Mouse (Mus musculus): Measurements from ENCODE around the gene Ly86.

Ly86 gene

DNA sequence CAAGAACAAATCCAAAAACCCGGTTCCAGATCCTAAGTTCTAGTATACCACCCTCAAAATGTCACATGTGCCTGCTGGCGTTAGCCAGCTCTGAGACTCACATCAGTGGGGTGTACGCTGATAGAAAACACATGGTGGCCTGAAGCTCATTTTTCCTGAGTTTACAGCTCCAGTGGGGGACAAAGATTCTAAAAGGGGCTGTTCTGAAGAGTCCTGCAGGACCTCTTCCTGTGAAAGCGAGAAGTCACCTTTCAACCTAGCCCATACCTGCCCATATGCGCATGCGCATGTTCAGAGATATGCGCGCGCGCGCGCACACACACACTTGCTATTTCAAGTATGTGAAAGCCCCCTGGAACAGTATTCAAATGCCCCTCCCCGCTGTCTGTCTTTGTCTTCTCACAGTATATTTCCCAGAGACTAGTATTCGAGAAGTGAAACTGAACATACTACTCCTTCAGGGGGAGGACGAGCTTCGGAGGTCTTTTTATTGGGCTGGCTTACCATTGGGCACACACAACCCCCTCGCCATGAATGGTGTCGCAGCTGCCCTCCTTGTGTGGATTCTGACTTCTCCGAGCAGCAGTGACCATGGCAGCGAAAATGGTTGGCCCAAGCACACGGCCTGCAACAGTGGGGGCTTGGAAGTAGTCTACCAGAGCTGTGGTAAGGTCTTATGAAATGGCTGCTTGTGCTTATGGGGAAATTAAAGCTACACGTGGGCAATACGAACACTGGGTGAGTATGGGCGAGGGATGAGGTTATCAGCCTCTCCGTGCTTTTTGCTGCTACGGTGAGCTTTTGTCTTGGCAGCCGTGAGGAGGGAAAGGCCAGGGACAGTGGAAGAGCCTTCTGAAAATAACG lies at the start of gene Ly86:
Gene Ly86, plus strand, starts transcription at position 300 of the 864 bp plus-strand sequence.
- no peak for DNase-seq

DNA sequence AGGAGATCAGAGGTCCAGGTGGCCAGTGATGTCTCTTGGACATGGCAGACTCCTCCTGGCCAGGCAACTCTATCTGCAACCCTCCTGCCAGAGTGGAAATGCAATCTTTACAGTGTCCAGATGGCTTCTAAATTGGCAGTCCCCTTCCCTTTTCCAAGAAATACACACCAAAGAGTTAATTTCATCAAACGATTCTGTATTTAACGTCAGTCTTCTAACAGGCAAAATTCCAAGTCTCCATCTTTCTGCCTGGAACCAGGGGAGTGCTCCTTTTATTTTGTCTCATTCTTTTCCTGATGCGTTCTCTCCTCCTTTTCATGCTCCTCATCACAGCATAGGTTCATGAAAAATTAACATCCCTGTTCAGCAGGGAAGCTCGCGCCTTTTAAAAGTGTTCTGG lies 47.1 kb upstream of the Ly86 start:
- DNase-seq, result no peak

GRCm38 (mm10) chr13:37298856-37299255 lies 46.2 kb upstream of the Ly86 start:
- DNase-seq, result no peak

DNA sequence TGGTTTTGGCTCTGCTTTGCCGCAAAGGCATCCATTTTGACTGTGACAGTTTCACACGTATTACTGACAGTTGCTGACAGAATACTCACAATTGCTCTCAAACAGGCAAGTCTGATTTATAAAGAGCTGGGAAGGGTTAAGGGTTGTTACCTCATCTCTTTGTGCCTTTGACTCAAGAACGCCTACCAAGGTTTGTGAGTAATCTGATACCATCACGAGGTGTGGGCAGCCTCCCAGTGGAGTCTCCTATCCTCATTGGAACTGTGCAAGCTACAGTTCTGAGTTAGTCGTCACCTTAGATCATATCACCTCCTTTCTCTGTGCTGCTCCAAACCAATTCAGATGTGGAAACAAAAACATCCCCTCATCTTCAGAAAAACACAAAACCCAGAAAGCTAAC lies 42.1 kb upstream of the Ly86 start:
- no peak for DNase-seq

DNA sequence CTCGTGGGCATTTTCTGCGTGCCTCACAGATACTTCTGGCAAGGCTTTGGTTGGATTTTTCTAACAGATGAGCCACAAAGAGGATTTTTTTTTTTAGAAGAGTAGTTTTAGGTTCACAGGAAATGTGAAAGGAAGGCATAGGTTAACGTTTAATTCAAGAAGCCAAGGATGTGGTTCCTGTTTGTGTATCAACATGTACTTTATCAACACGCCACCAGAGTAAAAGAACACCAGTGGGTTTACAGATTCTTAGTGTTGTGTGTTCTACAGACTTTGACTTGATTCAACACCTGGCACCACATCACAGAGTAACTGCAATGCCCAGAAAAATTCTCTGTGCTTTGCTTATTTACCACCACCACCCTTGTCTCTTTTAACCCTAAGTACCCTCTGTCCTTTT lies 37.0 kb upstream of the Ly86 start:
- no peak for DNase-seq

GRCm38 (mm10) chr13:37309296-37309695 lies 35.7 kb upstream of the Ly86 start:
- DNase-seq, result no peak

DNA sequence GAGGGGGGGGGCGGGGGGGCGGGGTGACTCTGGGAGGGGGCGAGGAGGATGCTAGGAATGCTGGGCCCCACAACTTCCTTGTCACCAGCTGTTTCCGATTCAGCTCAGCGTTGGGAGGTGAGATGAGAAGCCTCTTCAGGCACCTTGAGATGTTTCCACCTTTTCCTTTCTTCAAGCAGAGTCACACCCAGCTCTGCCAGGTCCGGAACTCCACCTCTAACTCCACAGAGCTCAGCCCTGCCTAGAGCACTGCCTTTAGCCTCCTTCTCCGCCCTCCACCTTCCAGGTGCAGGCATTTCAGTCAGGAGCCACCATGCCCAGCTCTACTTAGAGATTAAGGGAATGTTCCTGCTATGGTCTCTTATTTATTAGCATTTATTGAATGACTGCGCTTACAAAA lies 34.7 kb upstream of the Ly86 start:
- DNase-seq, result no peak

DNA sequence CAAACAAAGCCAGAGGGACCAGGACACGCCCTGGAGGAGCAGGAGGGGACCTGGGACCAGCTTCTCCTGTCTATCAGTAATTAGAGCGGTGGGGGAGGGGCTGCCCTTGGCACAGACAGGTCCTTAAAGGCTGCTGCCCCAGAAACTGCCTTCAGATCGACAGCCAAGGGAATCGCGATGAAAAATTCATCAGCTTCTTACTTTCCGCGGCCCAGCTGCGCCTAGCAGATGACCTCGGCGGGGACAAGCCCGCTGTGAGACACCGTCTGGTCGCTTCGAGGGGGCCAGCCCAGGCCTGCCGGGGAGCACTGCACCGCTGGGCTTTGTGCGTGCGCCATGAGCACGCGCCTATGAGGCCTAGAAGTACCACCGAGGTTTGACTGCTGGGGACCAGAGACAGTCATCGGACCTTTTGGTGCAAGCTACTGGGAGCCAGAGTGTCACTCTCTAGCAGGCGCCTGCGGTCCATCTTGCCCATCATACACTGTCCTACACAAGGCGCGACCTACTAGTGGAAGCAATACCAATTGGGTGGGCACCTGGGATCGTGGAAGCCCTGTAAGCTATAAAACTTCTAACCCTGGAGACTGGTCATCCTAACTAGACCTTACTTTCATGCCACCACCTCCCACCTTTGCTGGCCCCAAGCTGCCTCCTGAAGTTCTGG lies 33.3 kb upstream of the Ly86 start:
- no peak for DNase-seq

DNA sequence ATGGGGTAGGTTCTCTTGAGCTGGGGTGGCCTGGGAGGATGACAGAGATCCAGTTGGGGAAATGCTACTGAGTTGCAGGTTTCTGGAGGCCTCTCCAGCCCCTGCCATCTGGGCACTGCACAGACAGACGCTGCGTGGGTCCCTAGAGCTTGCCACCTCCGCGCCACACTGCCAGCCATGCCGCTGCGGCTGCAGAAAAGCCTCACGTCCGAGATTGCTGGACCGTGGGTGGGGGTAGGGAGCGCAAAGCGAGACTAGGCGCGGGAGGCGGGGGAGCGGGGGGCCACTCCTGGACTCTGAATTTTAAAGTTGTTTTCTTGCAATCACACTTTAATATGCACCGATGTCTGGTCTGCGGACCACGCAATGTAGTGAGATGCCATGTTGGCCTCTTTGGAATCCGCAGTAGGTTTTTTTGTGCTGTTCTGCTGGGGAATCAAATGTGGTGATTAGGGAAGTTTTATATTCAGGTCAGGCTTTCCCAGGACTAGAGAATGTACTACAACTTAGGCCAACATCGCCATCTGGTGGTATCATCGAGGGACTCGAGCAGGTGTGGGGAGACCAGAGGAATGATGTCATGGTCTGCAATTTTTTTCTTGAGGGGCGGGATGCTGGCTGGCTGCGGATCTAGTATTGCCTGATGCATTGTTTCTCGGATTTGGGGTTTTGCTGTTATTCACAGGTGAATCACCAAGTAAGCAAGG lies 32.6 kb upstream of the Ly86 start:
- peak; percentile 81 for DNase-seq

GRCm38 (mm10) chr13:37312951-37313350 lies 32.1 kb upstream of the Ly86 start:
- DNase-seq, result no peak

DNA sequence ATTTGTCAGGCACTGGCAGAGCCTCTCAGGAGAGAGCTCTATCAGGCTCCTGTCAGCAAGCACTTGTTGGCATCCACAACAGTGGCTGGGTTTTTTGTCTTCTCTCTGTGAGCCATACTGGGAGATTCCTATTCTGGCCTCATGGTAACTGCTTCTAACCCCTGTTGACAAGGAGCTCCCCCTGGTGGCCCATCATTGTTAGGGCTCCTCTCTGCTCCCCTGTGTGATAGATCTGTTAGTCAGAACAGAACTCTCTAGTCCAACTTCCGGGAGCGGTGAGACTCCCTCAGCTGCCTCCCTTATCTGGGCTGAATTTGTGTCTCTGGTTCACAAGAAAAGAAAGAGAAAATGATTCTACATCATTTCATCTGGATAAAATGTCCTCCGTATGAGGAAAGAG lies 19.5 kb upstream of the Ly86 start:
- DNase-seq, result peak; percentile 54

DNA sequence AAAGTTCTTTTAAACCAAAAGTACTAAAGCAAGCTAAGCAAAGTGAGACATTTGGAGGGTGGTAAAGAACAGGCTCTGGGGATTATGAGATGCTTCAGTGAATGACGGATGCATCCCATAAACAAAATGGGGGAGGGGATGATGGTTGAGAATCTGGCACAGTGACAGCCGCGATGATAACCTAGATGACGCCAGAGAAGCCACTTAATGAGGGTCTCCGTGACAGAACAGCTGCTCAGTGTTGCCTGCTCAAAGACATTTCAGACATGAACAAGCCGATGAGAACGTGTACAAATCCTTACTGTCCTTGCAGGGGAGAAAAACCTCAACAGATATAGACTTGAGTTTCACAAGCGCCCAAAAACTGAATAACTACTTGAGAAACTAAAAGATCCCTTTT lies 15.3 kb upstream of the Ly86 start:
- DNase-seq, result no peak

DNA sequence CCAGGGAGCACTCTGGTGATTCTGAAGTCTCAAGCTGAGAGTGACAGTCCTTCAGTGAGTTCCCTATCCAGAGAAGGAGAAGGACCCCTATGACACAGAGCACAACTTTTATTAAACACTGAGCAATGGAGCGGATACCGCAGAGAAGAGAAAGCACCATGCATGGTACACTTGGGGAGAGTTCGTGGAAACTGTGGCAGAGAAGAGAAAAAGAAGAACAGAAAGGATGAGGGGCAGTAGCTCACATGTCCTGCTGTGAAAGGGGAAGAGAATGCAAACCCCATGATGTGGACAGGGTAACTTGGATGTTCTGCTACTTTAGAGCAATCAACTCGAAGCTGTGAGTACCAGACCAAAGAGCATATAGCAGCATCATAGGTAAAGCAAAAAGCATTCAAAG lies 14.0 kb upstream of the Ly86 start:
- no peak for DNase-seq

DNA sequence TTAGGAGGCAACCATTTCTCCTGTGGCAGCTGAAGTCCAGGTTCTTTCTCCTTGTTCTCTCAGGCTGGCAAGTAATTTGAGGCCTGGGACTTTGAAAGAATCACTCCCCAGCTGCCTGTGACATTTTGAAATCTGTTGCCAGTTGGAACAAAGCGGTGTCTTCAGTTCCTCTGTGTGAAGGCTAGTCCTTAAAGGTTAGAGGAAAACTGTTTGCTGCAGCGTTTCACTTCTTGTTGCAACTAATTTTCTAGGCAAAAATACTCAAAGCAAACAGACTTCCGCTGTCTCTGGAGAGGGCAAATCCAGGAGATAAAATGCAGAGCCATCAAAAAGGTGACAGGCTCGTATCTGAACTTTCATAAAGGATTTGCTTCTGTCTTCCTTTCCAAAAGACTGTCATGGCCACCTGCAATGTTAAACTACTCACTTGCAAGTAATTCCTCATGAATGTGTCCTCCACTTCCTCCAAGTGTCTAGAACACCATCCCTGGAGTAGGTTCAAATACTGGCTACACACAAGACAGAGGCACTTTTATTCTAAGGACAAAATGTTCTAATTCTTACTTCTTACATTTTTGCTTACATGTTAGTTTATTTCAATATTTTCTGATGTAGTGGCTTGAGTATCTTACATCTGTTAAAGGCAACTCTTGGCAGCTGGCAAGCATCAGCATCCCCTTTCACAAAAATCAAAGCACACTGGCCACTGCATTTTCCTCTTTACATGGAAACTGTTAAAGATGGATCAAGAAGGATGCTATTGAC lies 12.0 kb upstream of the Ly86 start:
- DNase-seq, result no peak

- DNase-seq, result no peak
Observed at GRCm38 (mm10) chr13:37333544-37333870, 11.5 kb upstream of the Ly86 start.

DNA sequence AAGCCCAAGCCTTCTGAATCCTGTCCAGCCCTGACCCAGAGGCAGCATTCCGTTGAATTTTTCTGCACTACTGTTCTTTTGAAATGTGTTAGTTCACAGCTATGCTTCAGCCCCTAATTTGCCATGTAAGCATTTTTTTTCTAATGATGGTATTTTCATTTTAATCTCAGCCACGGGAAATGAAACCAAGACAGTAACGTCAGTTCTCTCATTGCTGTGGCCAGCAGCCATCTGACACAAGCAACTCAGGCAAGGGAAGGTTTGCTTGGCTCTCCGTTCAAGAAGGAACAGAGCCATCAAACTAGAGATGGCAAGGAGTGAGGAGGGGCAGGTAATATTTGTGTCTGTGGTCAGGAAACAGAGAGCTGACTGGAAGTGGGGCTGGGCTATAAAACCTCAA lies 7.7 kb upstream of the Ly86 start:
- no peak for DNase-seq

- no peak for DNase-seq
Observed at GRCm38 (mm10) chr13:37337871-37338270, 7.1 kb upstream of the Ly86 start.

- no peak for DNase-seq
Observed at GRCm38 (mm10) chr13:37342804-37343203, 2.2 kb upstream of the Ly86 start.

DNA sequence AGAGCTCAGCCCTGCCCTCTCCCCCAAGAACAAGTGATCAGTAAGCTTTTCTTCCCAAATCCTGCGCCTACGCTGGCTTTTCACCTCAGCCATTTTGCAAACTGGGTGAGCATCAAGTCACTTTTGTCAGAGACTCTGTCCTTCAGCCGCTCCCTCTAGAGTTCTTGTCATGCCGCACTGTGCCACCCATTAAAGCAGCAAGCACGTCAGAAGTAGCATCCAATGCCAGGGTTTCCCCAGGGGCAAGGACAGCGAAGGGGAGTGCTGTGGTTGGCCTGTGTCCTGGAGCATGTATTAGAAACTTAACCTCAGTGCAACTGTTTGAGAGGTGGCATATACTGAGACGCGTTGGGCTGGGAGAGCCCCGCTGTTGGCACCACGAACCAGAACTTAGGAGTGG lies 815 bp downstream of the Ly86 start:
- DNase-seq, result no peak

DNA sequence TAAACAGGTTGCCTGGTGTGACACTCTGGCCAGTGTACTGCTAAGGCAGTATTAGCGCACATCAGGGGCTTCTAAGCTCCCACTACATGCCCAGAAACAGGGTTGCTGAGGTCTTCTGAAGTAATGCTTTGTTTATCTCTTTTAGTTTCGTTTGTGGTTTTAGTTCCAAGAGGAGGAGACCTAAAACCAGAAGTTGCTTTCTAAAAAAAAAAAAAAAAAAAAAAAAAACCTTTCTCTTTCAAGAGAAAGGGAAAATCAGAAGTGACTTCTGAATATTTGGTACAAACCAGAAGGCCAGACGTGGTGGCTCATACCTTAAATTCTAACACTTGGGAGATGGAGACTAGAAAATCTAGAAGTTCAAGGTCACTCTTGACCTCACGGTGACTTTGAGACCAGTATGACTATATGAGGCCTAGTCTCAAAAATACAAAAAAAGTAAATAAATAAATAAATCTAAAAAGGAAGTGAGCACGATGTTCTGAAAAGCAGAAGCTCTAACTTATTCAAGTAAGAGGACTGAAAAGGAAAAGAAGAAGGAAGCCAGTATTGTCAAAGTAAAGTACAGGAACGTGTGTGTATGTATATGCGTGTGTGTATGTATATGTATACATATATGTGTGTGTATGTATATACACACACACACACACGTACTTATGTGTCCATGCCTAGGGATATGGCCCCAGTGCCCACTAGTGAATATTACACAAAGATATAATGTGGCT lies 3.0 kb downstream of the Ly86 start:
- no peak for DNase-seq

DNA sequence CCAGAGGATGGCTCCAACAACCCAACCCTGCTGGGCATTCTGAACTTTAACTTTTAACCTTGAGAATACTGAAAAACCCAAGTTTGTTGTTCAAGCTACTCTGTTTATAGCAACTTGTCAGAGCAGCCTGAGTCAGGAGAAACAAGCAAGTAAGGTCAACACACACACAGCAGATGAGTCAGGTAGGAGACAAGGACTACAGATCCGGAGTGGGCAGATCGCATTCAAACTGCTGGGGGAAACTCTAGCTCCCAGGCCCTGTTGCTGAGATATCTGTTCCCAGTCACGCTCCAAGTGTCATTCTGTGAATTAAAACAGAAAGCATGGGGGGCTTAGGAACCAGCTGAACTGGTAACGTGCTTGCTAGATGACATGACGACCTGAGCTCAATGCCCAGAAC lies 4.0 kb downstream of the Ly86 start:
- DNase-seq, result no peak

DNA sequence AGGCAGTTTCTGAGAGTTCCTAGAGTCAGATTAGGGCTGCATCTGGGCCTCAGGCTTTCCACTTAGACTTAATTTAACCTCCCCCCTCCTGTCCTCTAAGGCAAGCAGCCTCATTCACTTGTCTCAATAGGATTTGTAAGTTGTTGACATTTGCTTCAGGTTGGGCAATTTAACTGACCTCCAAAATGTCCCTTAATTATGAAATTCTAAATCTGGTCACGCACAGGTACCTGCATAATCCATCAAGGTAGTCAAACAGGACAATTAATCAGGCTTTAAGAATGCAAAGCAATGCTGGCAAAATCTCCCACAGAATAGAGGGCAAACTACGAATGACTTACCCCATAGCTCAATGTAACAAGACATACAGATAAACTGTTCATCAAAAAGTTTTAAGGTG lies 8.0 kb downstream of the Ly86 start:
- no peak for DNase-seq

- no peak for DNase-seq
Observed at GRCm38 (mm10) chr13:37353868-37354267, 8.9 kb downstream of the Ly86 start.

Measured in liver (tissue).